In genomic region chr12:100885585-100885984, GRCm38 (mm10) we compare ENCODE assay signal across 20 mouse cellular contexts.
"Had no signal": no experiment of that assay in that cellular context is flagged by ENCODE, and none has a peak within 500 bp of the region (broad histone marks: within the 10 kb centered on the region; RNA-seq: fewer than 3 reads in every experiment).

No protein-coding gene starts in this region.

- H3K27ac ChIP-seq: layer of hippocampus, adult 2 months; limb, embryonic 12.5 days; limb, embryonic 15.5 days; liver, embryonic 15.5 days; lung, embryonic 15.5 days; midbrain, embryonic 12.5 days; midbrain, embryonic 15.5 days; neural tube, embryonic 13.5 days; stomach, embryonic 15.5 days had no signal

- DNase-seq: kidney, adult 18-20 months; kidney, adult 9 months; kidney, postnatal 25 days; left cerebral cortex, postnatal 4 days; lung, adult 18-20 months; lung, postnatal 10 days; lung, postnatal 36 days; thymus, postnatal 36 days had no signal

- H3K4me2 ChIP-seq: limb, embryonic 12.5 days; limb, embryonic 15.5 days; liver, embryonic 11.5 days; liver, embryonic 15.5 days; lung, embryonic 15.5 days; midbrain, embryonic 12.5 days; midbrain, embryonic 15.5 days; neural tube, embryonic 13.5 days; stomach, embryonic 15.5 days had no signal

- ATAC-seq: intestine, embryonic 16.5 days; midbrain, embryonic 15.5 days had no signal

- H3K9ac ChIP-seq: limb, embryonic 12.5 days; limb, embryonic 15.5 days; liver, embryonic 15.5 days; lung, embryonic 15.5 days; midbrain, embryonic 12.5 days; midbrain, embryonic 15.5 days; neural tube, embryonic 13.5 days; stomach, embryonic 15.5 days had no signal

- H3K9me3 ChIP-seq: limb, embryonic 12.5 days; limb, embryonic 15.5 days; liver, embryonic 15.5 days; lung, embryonic 15.5 days; midbrain, embryonic 12.5 days; midbrain, embryonic 15.5 days; neural tube, embryonic 13.5 days; stomach, embryonic 15.5 days had no signal

- H3K4me1 ChIP-seq: limb, embryonic 12.5 days; liver, embryonic 15.5 days; midbrain, embryonic 12.5 days; stomach, embryonic 15.5 days had no signal

- H3K4me3 ChIP-seq: layer of hippocampus, adult 2 months; limb, embryonic 12.5 days; limb, embryonic 15.5 days; liver, embryonic 15.5 days; lung, embryonic 15.5 days; midbrain, embryonic 12.5 days; midbrain, embryonic 15.5 days; myocyte; neural tube, embryonic 13.5 days; stomach, embryonic 15.5 days had no signal

- H3K27me3 ChIP-seq: limb, embryonic 15.5 days; lung, embryonic 15.5 days; midbrain, embryonic 12.5 days; midbrain, embryonic 15.5 days; neural tube, embryonic 13.5 days; stomach, embryonic 15.5 days had no signal

- H3K36me3 ChIP-seq: limb, embryonic 12.5 days; limb, embryonic 15.5 days; liver, embryonic 15.5 days; lung, embryonic 15.5 days; midbrain, embryonic 12.5 days; midbrain, embryonic 15.5 days; neural tube, embryonic 13.5 days; stomach, embryonic 15.5 days had no signal
